Mouse (Mus musculus) gastrocnemius, postnatal 10 days (tissue): ENCODE data around the gene Iqcf1. TPM values are rescaled to one million over a fixed set of nuclear protein-coding genes. Genes with fewer than 3 reads are reported as not detected.

Experiments
- DNase-seq: peaks from one replicate; pipeline ENCODE4 v3.0.0; 2021; ENCODE audit warnings: mixed read lengths
- total RNA-seq, 2 experiments: library from RNA; stranded (reverse); gene quantifications; 2 replicates each; pipeline ENCODE4 v1.2.3; 2021

Iqcf1 gene
- total RNA-seq, 2 experiments from 2014 or later, result not detected

- peak; percentile 75 for DNase-seq
Measured at GRCm38 (mm10) chr9:106464751-106465541, 34.8 kb upstream of the Iqcf1 start.

- peak; percentile 72 for DNase-seq
Measured at GRCm38 (mm10) chr9:106465571-106466200, 34.1 kb upstream of the Iqcf1 start, which contains the start of gene Gpr62. Gene Gpr62, minus strand, starts transcription at chr9:106465938.

- DNase-seq, result no peak
Measured at GRCm38 (mm10) chr9:106466721-106467120, 33.0 kb upstream of the Iqcf1 start.

- DNase-seq, result no peak
Measured at GRCm38 (mm10) chr9:106467746-106468145, 32.0 kb upstream of the Iqcf1 start.

GRCm38 (mm10) chr9:106469317-106469716 is 30.4 kb upstream of the Iqcf1 start:
- no peak for DNase-seq

GRCm38 (mm10) chr9:106469776-106470175 is 30.0 kb upstream of the Iqcf1 start:
- DNase-seq, result no peak

- DNase-seq, result peak; percentile 3
Measured at GRCm38 (mm10) chr9:106470991-106471750, 28.6 kb upstream of the Iqcf1 start.

GRCm38 (mm10) chr9:106471892-106472291 is 27.9 kb upstream of the Iqcf1 start:
- DNase-seq, result peak; percentile 55

- DNase-seq, result peak; percentile 6
Measured at GRCm38 (mm10) chr9:106472321-106472720, 27.4 kb upstream of the Iqcf1 start.

- DNase-seq, result peak; percentile 5
Measured at GRCm38 (mm10) chr9:106473081-106473752, 26.6 kb upstream of the Iqcf1 start.

GRCm38 (mm10) chr9:106473753-106474105 is 26.0 kb upstream of the Iqcf1 start:
- peak; percentile 24 for DNase-seq

- peak; percentile 76 for DNase-seq
Measured at GRCm38 (mm10) chr9:106474456-106474855, 25.3 kb upstream of the Iqcf1 start.

- DNase-seq, result peak; percentile 48
Measured at GRCm38 (mm10) chr9:106475046-106475445, 24.7 kb upstream of the Iqcf1 start.

- peak; percentile 20 for DNase-seq
Measured at GRCm38 (mm10) chr9:106475663-106476001, 24.1 kb upstream of the Iqcf1 start, which contains the start of gene Rrp9. Gene Rrp9, plus strand, starts transcription at chr9:106475963.

GRCm38 (mm10) chr9:106476002-106476923 is 23.5 kb upstream of the Iqcf1 start:
- peak; percentile 57 for DNase-seq

- peak; percentile 93 for DNase-seq
Measured at GRCm38 (mm10) chr9:106476924-106477484, 22.8 kb upstream of the Iqcf1 start, which contains the start of gene Parp3. Gene Parp3, minus strand, starts transcription at chr9:106476949.

GRCm38 (mm10) chr9:106477649-106478048 is 22.1 kb upstream of the Iqcf1 start:
- DNase-seq, result peak; percentile 3

- DNase-seq, result peak; percentile 2
Measured at GRCm38 (mm10) chr9:106478101-106478500, 21.7 kb upstream of the Iqcf1 start.

- DNase-seq, result peak; percentile 2
Measured at GRCm38 (mm10) chr9:106480541-106480940, 19.2 kb upstream of the Iqcf1 start.

- peak; percentile 2 for DNase-seq
Measured at GRCm38 (mm10) chr9:106481075-106481474, 18.7 kb upstream of the Iqcf1 start.

GRCm38 (mm10) chr9:106481676-106482075 is 18.1 kb upstream of the Iqcf1 start:
- peak; percentile 3 for DNase-seq
